Mouse (Mus musculus) heart, adult 2 months (tissue): ENCODE results near the gene Treml1.

Experiments
- CTCF ChIP-seq: fragments of 200-600 bp; IDR thresholded peaks from 2 replicates; pipeline ENCODE4 v1.8.1; 2022; ENCODE audit warnings: antibody characterized with exemption, mild to moderate bottlenecking, moderate library complexity
- EP300 ChIP-seq: fragments of 200-500 bp; IDR thresholded peaks from 2 replicates; pipeline ENCODE4 v1.6.1; 2011; ENCODE audit warnings: low read depth, low read length, control low read depth; ENCODE audit not compliant: insufficient read depth
- POLR2A ChIP-seq: fragments of 200-500 bp; IDR thresholded peaks from 2 replicates; pipeline ENCODE4 v1.6.1; 2011; ENCODE audit warnings: mild to moderate bottlenecking, low read depth, low read length, control low read depth; ENCODE audit not compliant: insufficient read depth

GRCm38 (mm10) chr17:48401710-48402109 lies 42.0 kb downstream of the Treml1 start:
- TF ChIP-seq CTCF (no peak), EP300 (no peak), POLR2A (no peak)
